Mouse (Mus musculus): Measurements from ENCODE around the gene Sorcs2.

- TF ChIP-seq POLR2A (IDR thresholded peaks at IDR 0.05; ENCODE audit: low read depth, low read length) (no peak), ZKSCAN1 (IDR thresholded peaks at IDR 0.05; ENCODE audit: borderline replicate concordance, low read depth, low read length) (no peak), CHD2 (IDR thresholded peaks at IDR 0.05; ENCODE audit: low read length) (no peak), ZC3H11A (IDR thresholded peaks at IDR 0.05; ENCODE audit: low read depth, low read length) (no peak), CTCF (conservative IDR thresholded peaks at IDR 0.05 in 1 of 2, IDR thresholded peaks at IDR 0.05 in 1 of 2; ENCODE audit: low read depth in 2 of 2, low read length in 2 of 2) (no peak), HCFC1 (IDR thresholded peaks at IDR 0.05; ENCODE audit: low read depth, low read length) (no peak), PAX5 (IDR thresholded peaks at IDR 0.05; ENCODE audit: low read length) (no peak), USF1 (IDR thresholded peaks at IDR 0.05; ENCODE audit: low read depth, low read length) (no peak), E2F4 (IDR thresholded peaks at IDR 0.05; ENCODE audit: insufficient replicate concordance, low read depth, low read length) (no peak), IRF4 (IDR thresholded peaks at IDR 0.05; ENCODE audit: low read depth, low read length) (no peak), CHD1 (IDR thresholded peaks at IDR 0.05; ENCODE audit: low read depth, low read length) (no peak)
These were observed 211.5 kb downstream of the Sorcs2 start for GRCm38 (mm10) chr5:36186294-36187053.

Measured in CH12.LX (cell line).